Mouse (Mus musculus) midbrain, embryonic 13.5 days (tissue): ENCODE measurements around the gene Lcn12. TPM values are rescaled to one million over a fixed set of nuclear protein-coding genes. Genes with fewer than 3 reads are reported as not detected.

Experiments used
- ATAC-seq: fragments of 200-750 bp; cut with Nextera tagmentation; 2 replicates; pipeline ENCODE4 v1.8.0; 2017; ENCODE audit warnings: mild to moderate bottlenecking, moderate TSS enrichment, moderate library complexity
- H3K27ac ChIP-seq: fragments of 300-500 bp; sonication (generic); 2 replicates; pipeline ENCODE4 v1.5.1; 2015; ENCODE audit warnings: inconsistent platforms, mild to moderate bottlenecking, moderate library complexity
- H3K27me3 ChIP-seq: fragments of 300-500 bp; sonication (generic); 2 replicates; pipeline ENCODE4 v1.6.1; 2015; ENCODE audit warnings: mild to moderate bottlenecking, inconsistent platforms
- H3K36me3 ChIP-seq: fragments of 300-500 bp; sonication (generic); 2 replicates; pipeline ENCODE4 v1.6.1; 2015; ENCODE audit warnings: mild to moderate bottlenecking, inconsistent platforms
- H3K4me1 ChIP-seq: fragments of 300-500 bp; sonication (generic); replicated peaks from 2 replicates; pipeline ENCODE4 v1.6.1; 2015; ENCODE audit warnings: inconsistent platforms
- H3K4me2 ChIP-seq: fragments of 300-500 bp; sonication (generic); replicated peaks from 2 replicates; pipeline ENCODE4 v1.6.1; 2015; ENCODE audit warnings: moderate library complexity, mild to moderate bottlenecking, inconsistent platforms
- H3K4me3 ChIP-seq: fragments of 300-500 bp; sonication (generic); replicated peaks from 2 replicates; pipeline ENCODE4 v1.5.1; 2015; ENCODE audit warnings: mild to moderate bottlenecking, inconsistent platforms
- H3K9ac ChIP-seq: fragments of 300-500 bp; sonication (generic); replicated peaks from 2 replicates; pipeline ENCODE4 v1.6.1; 2015; ENCODE audit warnings: mild to moderate bottlenecking, inconsistent platforms
- H3K9me3 ChIP-seq: fragments of 300-500 bp; sonication (generic); 2 replicates; pipeline ENCODE4 v1.6.1; 2016; ENCODE audit warnings: mild to moderate bottlenecking, inconsistent platforms
- WGBS: fragments of 180-500 bp; shearing (Covaris S2); methylation state at CpG from one replicate; pipeline ENCODE4 v1.1.7; 2015; 5-methylcytosine and 5-hydroxymethylcytosine counted together
- polyA plus RNA-seq: library from polyadenylated mRNA; unstranded; fragments of >200 nt; fragmentation: Nextera tagmentation; extraction: Ambion mirVana; gene quantifications from 2 replicates; pipeline ENCODE4 v1.2.1, GENCODE M21; 2015

The Lcn12 gene
- polyA plus RNA-seq, 1 experiment from 2014 or later: not detected

GRCm38 (mm10) chr2:25467606-25468303 is 26.0 kb downstream of the Lcn12 start:
- H3K9ac ChIP-seq: no peak overlapping the region
- no peak for ATAC-seq
- peaks cover 35% of the 10 kb centered on the region for H3K4me1 ChIP-seq
- H3K27ac ChIP-seq: no peak overlapping the region
- H3K36me3 ChIP-seq: no peaks in the 10 kb centered on the region
- H3K4me2 ChIP-seq: no peak overlapping the region
- no peaks in the 10 kb centered on the region for H3K27me3 ChIP-seq
- 75% methylated on average over 14 of the region's 14 CpGs for WGBS
- no peak overlapping the region for H3K4me3 ChIP-seq
- H3K9me3 ChIP-seq: no peaks in the 10 kb centered on the region

DNA sequence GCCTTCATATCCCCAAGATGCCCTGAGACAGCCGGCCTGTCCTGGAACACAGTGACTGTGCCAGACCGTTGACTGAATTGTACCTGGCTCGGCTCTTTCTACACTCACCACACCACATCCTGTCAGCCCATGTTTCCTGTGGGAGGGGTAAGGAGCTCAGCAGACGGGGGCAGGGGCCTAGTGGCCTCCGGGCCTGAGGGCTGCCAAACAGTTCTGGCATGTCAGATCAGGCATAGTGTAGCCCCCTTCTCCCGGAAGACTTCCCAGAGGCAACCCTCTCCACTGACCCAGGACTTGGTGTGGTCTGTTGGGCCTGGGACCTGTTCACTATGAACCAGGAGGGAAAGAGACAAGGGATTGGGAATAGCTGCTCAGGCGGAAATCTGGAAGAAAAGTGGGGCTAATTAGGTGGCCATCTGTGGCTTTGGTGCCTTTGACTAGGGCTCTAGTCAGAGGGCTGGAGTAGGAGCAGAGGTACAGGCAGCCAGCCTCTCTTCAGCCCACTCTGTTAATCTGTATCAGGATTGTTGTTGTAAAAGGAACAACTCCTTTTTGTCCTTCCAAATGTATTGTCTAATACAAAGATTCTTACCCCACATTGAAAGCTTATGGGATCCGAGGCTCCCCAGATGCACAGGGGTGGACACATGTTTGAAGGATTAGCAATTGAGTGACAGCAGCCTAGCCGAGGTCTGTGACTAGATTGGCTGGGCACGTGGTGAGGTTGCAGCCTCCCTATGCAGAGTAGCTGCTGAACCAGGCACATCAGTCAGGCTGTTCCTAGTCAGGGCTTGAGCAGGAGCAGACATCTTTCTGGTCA is 27.7 kb downstream of the Lcn12 start:
- H3K9ac ChIP-seq: peak overlapping the region; percentile 25; the same call in 1 of the 2 replicates
- no peak overlapping the region for H3K4me3 ChIP-seq
- peaks cover 41% of the 10 kb centered on the region for H3K4me1 ChIP-seq
- no peak overlapping the region for H3K4me2 ChIP-seq
- H3K9me3 ChIP-seq: no peaks in the 10 kb centered on the region
- no peaks in the 10 kb centered on the region for H3K36me3 ChIP-seq
- no peaks in the 10 kb centered on the region for H3K27me3 ChIP-seq
- ATAC-seq: no peak
- peak overlapping the region; percentile 56 for H3K27ac ChIP-seq
- 39% methylated on average over 10 of the region's 10 CpGs for WGBS

DNA sequence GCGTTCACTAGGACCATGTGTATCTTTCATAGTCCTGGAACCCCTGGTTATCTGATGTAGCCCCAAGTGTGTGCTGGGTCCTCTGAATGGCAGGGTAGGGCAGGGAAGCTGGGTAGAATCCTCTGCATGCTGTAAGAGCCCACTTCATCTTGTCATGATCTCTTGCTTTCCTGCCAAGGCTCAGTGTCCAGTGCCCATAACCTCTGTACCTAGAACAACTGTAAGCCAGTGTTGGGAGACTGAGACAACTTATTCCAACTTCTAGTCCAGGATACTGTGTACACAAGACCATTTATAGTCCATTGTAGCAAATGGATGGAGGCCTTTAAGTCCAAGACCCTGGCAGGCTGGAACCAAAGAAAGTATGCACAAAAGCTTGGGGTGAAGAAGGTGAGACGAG is 28.5 kb downstream of the Lcn12 start:
- no peaks in the 10 kb centered on the region for H3K36me3 ChIP-seq
- H3K4me2 ChIP-seq: no peak overlapping the region
- no peaks in the 10 kb centered on the region for H3K27me3 ChIP-seq
- ATAC-seq: no peak
- 87% methylated on average over 2 of the region's 2 CpGs for WGBS
- no peak overlapping the region for H3K27ac ChIP-seq
- no peak overlapping the region for H3K4me3 ChIP-seq
- H3K9ac ChIP-seq: no peak overlapping the region
- H3K9me3 ChIP-seq: no peaks in the 10 kb centered on the region
- peaks cover 43% of the 10 kb centered on the region for H3K4me1 ChIP-seq

DNA sequence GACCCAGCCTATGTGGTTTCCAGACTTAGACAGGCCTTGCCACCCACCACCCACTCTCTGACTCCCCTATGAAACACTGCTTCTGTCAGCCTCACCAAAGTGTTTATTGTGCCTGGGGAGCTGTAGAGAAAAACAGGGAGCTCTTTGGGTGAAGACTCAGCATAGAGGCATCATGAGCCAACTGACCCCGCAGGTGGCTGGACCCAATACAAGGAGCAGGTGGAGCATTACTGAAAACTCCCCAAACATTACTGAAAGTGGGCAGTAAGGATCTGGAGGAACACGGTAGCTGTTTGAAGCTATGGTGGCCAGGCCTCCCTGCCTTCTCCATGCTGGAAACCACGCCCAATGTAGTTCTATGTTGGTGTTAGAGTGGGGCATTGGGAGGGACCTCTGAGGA is 30.1 kb downstream of the Lcn12 start:
- 93% methylated on average over 3 of the region's 3 CpGs for WGBS
- Histone ChIP-seq H3K9me3 (no peaks in the 10 kb centered on the region), H3K4me1 (peaks cover 48% of the 10 kb centered on the region), H3K9ac (no peak overlapping the region), H3K36me3 (peaks cover 10% of the 10 kb centered on the region), H3K4me2 (no peak overlapping the region), H3K27ac (no peak overlapping the region), H3K27me3 (no peaks in the 10 kb centered on the region), H3K4me3 (no peak overlapping the region)
- ATAC-seq: no peak

GRCm38 (mm10) chr2:25461407-25461806 is 32.3 kb downstream of the Lcn12 start:
- Histone ChIP-seq H3K4me2 (peak overlapping the region; percentile 94), H3K4me3 (peak overlapping the region; percentile 72), H3K4me1 (peaks cover 37% of the 10 kb centered on the region), H3K9me3 (no peaks in the 10 kb centered on the region), H3K36me3 (peaks cover 23% of the 10 kb centered on the region), H3K27ac (peak overlapping the region; percentile 96), H3K9ac (peak overlapping the region; percentile 83), H3K27me3 (no peaks in the 10 kb centered on the region)
- ATAC-seq: peak; percentile 1; the same call in 1 of the 2 replicates
- WGBS: 27% methylated on average over 3 of the region's 3 CpGs

DNA sequence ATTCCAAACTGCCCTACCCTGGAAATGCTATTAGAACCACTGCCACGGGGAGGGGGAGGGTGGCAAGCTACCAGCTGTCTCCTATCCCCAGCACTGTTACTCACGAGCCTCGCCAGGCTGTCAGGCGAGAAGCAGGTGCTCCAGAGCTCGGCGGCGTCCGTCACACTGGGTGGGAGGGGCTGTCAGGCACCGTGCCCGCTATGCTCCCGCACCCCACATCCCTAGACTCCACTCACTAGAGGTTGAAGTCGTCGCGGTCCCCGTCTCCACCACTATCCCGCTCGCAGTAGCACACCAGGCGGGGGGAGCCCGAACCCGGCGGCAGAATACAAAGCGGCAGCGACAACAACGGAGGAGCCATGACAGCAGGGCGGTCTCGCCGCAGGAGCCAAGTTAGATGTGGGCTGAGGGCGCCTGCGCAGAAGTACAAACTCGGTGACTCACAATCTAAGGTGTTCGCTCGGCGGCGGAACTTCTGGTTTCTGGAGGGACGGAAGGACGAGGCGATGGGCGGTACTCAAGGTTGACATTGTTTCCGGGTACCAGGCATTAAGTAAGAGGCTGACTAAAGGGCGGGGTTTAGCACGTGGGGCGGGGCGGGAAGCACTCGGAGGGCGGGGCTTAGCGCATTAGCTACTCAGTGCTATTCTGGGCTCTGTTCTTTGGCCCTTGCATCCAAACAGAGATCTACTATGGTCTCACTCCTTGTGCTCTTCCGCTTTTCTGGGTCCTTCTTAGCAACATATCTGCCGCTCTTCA is 33.0 kb downstream of the Lcn12 start, which contains the start of gene Paxx:
Gene Paxx, minus strand, starts transcription at position 544 of the 759 bp plus-strand sequence.
- Histone ChIP-seq H3K36me3 (peaks cover 23% of the 10 kb centered on the region), H3K9me3 (no peaks in the 10 kb centered on the region), H3K4me3 (peak within 1 kb of the TSS; percentile 72), H3K9ac (peak within 1 kb of the TSS; percentile 83), H3K27ac (peak within 1 kb of the TSS; percentile 96), H3K4me1 (peaks cover 30% of the 10 kb centered on the region), H3K27me3 (no peaks in the 10 kb centered on the region), H3K4me2 (peak within 1 kb of the TSS; percentile 94)
- ATAC-seq: peak; percentile 88
- under 1% methylated on average over 48 of the region's 48 CpGs for WGBS

- no peaks in the 10 kb centered on the region for H3K27me3 ChIP-seq
- ATAC-seq: peak; percentile 29; the same call in 1 of the 2 replicates
- H3K9ac ChIP-seq: peak overlapping the region; percentile 83
- H3K9me3 ChIP-seq: no peaks in the 10 kb centered on the region
- peaks cover 26% of the 10 kb centered on the region for H3K4me1 ChIP-seq
- H3K36me3 ChIP-seq: peaks cover 23% of the 10 kb centered on the region
- peak overlapping the region; percentile 72 for H3K4me3 ChIP-seq
- peak overlapping the region; percentile 94 for H3K4me2 ChIP-seq
- peak overlapping the region; percentile 96 for H3K27ac ChIP-seq
- 33% methylated on average over 5 of the region's 5 CpGs for WGBS
Observed at GRCm38 (mm10) chr2:25460135-25460534, 33.6 kb downstream of the Lcn12 start.

- 83% methylated on average over 5 of the region's 5 CpGs for WGBS
- H3K4me3 ChIP-seq: no peak overlapping the region
- no peak overlapping the region for H3K27ac ChIP-seq
- H3K4me1 ChIP-seq: peaks cover 26% of the 10 kb centered on the region
- no peak overlapping the region for H3K9ac ChIP-seq
- no peak for ATAC-seq
- H3K9me3 ChIP-seq: no peaks in the 10 kb centered on the region
- H3K36me3 ChIP-seq: peaks cover 23% of the 10 kb centered on the region
- 0 out of 2 replicates have a peak overlapping the region, but pooled peaks have one; percentile 94 for H3K4me2 ChIP-seq
- H3K27me3 ChIP-seq: no peaks in the 10 kb centered on the region
Observed at GRCm38 (mm10) chr2:25458911-25459310, 34.8 kb downstream of the Lcn12 start.

GRCm38 (mm10) chr2:25457022-25457896 is 36.5 kb downstream of the Lcn12 start:
- no peak for ATAC-seq
- no peaks in the 10 kb centered on the region for H3K27me3 ChIP-seq
- H3K9ac ChIP-seq: no peak overlapping the region
- no peak overlapping the region for H3K4me3 ChIP-seq
- peaks cover 23% of the 10 kb centered on the region for H3K36me3 ChIP-seq
- no peak overlapping the region for H3K27ac ChIP-seq
- H3K9me3 ChIP-seq: no peaks in the 10 kb centered on the region
- 83% methylated on average over 9 of the region's 9 CpGs for WGBS
- no peak overlapping the region for H3K4me2 ChIP-seq
- H3K4me1 ChIP-seq: peaks cover 26% of the 10 kb centered on the region

- no peak for ATAC-seq
- Histone ChIP-seq H3K27ac (no peak within 1 kb of the TSS), H3K9me3 (no peaks in the 10 kb centered on the region), H3K4me1 (peaks cover 23% of the 10 kb centered on the region), H3K4me2 (no peak within 1 kb of the TSS), H3K9ac (no peak within 1 kb of the TSS), H3K36me3 (peaks cover 23% of the 10 kb centered on the region), H3K27me3 (no peaks in the 10 kb centered on the region), H3K4me3 (no peak within 1 kb of the TSS)
- WGBS: 70% methylated on average over 14 of the region's 14 CpGs
Observed at GRCm38 (mm10) chr2:25456205-25456953, 37.3 kb downstream of the Lcn12 start, which contains the start of gene Clic3. TSS of gene Clic3 (plus strand) at chr2:25456838.
